Mouse (Mus musculus) lung, embryonic 16.5 days (tissue): ENCODE measurements at regions not wholly inside any gene's neighbourhood (a gene's known extent, or its start where the extent isn't known, plus 50 kb on each side); places are given as distances from the start of the nearest gene placed in this dataset.

Experiments used
- ATAC-seq: fragments of 200-750 bp; cut with Nextera tagmentation; 2 replicates; pipeline ENCODE4 v1.8.0; 2017; ENCODE audit warnings: low read depth, mild to moderate bottlenecking, moderate library complexity
- H3K27ac ChIP-seq: fragments of 300-500 bp; sonication (generic); 2 replicates; pipeline ENCODE4 v1.5.1; 2014; ENCODE audit warnings: mild to moderate bottlenecking, control low read depth, low read length
- H3K27me3 ChIP-seq: fragments of 300-500 bp; sonication (generic); 2 replicates; pipeline ENCODE4 v1.6.1; 2014; ENCODE audit warnings: low read depth, low read length, mixed read lengths; ENCODE audit not compliant: control insufficient read depth, insufficient read depth
- H3K36me3 ChIP-seq: fragments of 300-500 bp; sonication (generic); 2 replicates; pipeline ENCODE4 v1.6.1; 2014; ENCODE audit warnings: low read length; ENCODE audit not compliant: control insufficient read depth, insufficient read depth
- H3K4me1 ChIP-seq: fragments of 300-500 bp; sonication (generic); replicated peaks from 2 replicates; pipeline ENCODE4 v1.6.1; 2014; ENCODE audit warnings: low read length, mixed read lengths; ENCODE audit not compliant: control insufficient read depth, insufficient read depth
- H3K4me2 ChIP-seq: fragments of 300-500 bp; sonication (generic); 2 replicates; pipeline ENCODE4 v1.6.1; 2014; ENCODE audit warnings: low read depth, low read length, control low read depth
- H3K4me3 ChIP-seq: fragments of 300-500 bp; sonication (generic); 2 replicates; pipeline ENCODE4 v1.5.1; 2014; ENCODE audit warnings: mild to moderate bottlenecking, low read length, control low read depth
- H3K9ac ChIP-seq: fragments of 300-500 bp; sonication (generic); 2 replicates; pipeline ENCODE4 v1.6.1; 2014; ENCODE audit warnings: low read length, control low read depth
- H3K9me3 ChIP-seq: fragments of 300-500 bp; sonication (generic); 2 replicates; pipeline ENCODE4 v1.6.1; 2016; ENCODE audit warnings: low read length; ENCODE audit not compliant: control insufficient read depth
- WGBS: fragments of 180-500 bp; shearing (Covaris S2); extraction: QIAGEN DNeasy Blood & Tissue Kit; methylation state at CpG from one replicate; pipeline ENCODE4 v1.1.7; 2014; 5-methylcytosine and 5-hydroxymethylcytosine counted together

- WGBS, result 77% methylated on average over 9 of the region's 9 CpGs
Measured at GRCm38 (mm10) chr5:49813335-49813734, 245.5 kb downstream of the Adgra3 start.

GRCm38 (mm10) chr5:49788494-49789160 is 263.9 kb upstream of the Kcnip4 start:
- Histone ChIP-seq H3K9ac (no peak overlapping the region), H3K4me2 (no peak overlapping the region), H3K9me3 (no peaks in the 10 kb centered on the region), H3K4me3 (no peak overlapping the region), H3K4me1 (no peaks in the 10 kb centered on the region), H3K36me3 (no peaks in the 10 kb centered on the region), H3K27ac (no peak overlapping the region), H3K27me3 (no peaks in the 10 kb centered on the region)
- WGBS, result 68% methylated on average over 11 of the region's 11 CpGs
- peak; percentile 36; the same call in 1 of the 2 replicates for ATAC-seq

More at GRCm38 (mm10) chr5:49813335-49813734, 245.5 kb downstream of the Adgra3 start:
- no peaks in the 10 kb centered on the region for H3K27me3 ChIP-seq
- no peak overlapping the region for H3K4me3 ChIP-seq
- no peak overlapping the region for H3K9ac ChIP-seq
- H3K9me3 ChIP-seq, result no peaks in the 10 kb centered on the region
- ATAC-seq, result no peak
- no peaks in the 10 kb centered on the region for H3K4me1 ChIP-seq
- H3K36me3 ChIP-seq, result no peaks in the 10 kb centered on the region
- H3K4me2 ChIP-seq, result no peak overlapping the region
- no peak overlapping the region for H3K27ac ChIP-seq

GRCm38 (mm10) chr5:49783728-49784127 is 259.0 kb upstream of the Kcnip4 start:
- Histone ChIP-seq H3K4me1 (no peaks in the 10 kb centered on the region), H3K36me3 (no peaks in the 10 kb centered on the region), H3K9me3 (no peaks in the 10 kb centered on the region), H3K27ac (no peak overlapping the region), H3K4me2 (no peak overlapping the region), H3K9ac (no peak overlapping the region), H3K27me3 (no peaks in the 10 kb centered on the region), H3K4me3 (no peak overlapping the region)
- 71% methylated on average over 3 of the region's 3 CpGs for WGBS
- no peak for ATAC-seq

- no peak for ATAC-seq
- Histone ChIP-seq H3K9ac (no peak overlapping the region), H3K4me1 (no peaks in the 10 kb centered on the region), H3K9me3 (no peaks in the 10 kb centered on the region), H3K4me3 (no peak overlapping the region), H3K27me3 (no peaks in the 10 kb centered on the region), H3K27ac (no peak overlapping the region), H3K4me2 (no peak overlapping the region), H3K36me3 (no peaks in the 10 kb centered on the region)
- 51% methylated on average over 4 of the region's 4 CpGs for WGBS
Measured at GRCm38 (mm10) chr5:49761054-49761453, 236.3 kb upstream of the Kcnip4 start.

- Histone ChIP-seq H3K4me3 (no peak overlapping the region), H3K4me1 (no peaks in the 10 kb centered on the region), H3K27ac (no peak overlapping the region), H3K36me3 (no peaks in the 10 kb centered on the region), H3K9ac (no peak overlapping the region), H3K27me3 (no peaks in the 10 kb centered on the region), H3K4me2 (no peak overlapping the region), H3K9me3 (no peaks in the 10 kb centered on the region)
- WGBS, result 78% methylated on average over 1 of the region's 1 CpGs
- no peak for ATAC-seq
Measured at GRCm38 (mm10) chr5:49755531-49755930, 230.8 kb upstream of the Kcnip4 start.

GRCm38 (mm10) chr5:49712607-49713006 is 187.9 kb upstream of the Kcnip4 start:
- no peak overlapping the region for H3K9ac ChIP-seq
- H3K27me3 ChIP-seq, result no peaks in the 10 kb centered on the region
- H3K9me3 ChIP-seq, result no peaks in the 10 kb centered on the region
- H3K36me3 ChIP-seq, result no peaks in the 10 kb centered on the region
- H3K27ac ChIP-seq, result no peak overlapping the region
- H3K4me3 ChIP-seq, result no peak overlapping the region
- no peak for ATAC-seq
- H3K4me1 ChIP-seq, result no peaks in the 10 kb centered on the region
- 54% methylated on average over 1 of the region's 1 CpGs for WGBS
- no peak overlapping the region for H3K4me2 ChIP-seq

GRCm38 (mm10) chr5:49682156-49682555 is 157.4 kb upstream of the Kcnip4 start:
- no peaks in the 10 kb centered on the region for H3K4me1 ChIP-seq
- no peak overlapping the region for H3K27ac ChIP-seq
- H3K4me2 ChIP-seq, result no peak overlapping the region
- H3K4me3 ChIP-seq, result no peak overlapping the region
- H3K9ac ChIP-seq, result no peak overlapping the region
- no peak for ATAC-seq
- no peaks in the 10 kb centered on the region for H3K36me3 ChIP-seq
- no peaks in the 10 kb centered on the region for H3K27me3 ChIP-seq
- 83% methylated on average over 4 of the region's 4 CpGs for WGBS
- H3K9me3 ChIP-seq, result no peaks in the 10 kb centered on the region

- WGBS, result 46% methylated on average over 2 of the region's 2 CpGs
Measured at GRCm38 (mm10) chr5:49681514-49681913, 156.8 kb upstream of the Kcnip4 start.

GRCm38 (mm10) chr5:49675885-49676284 is 151.2 kb upstream of the Kcnip4 start:
- Histone ChIP-seq H3K9me3 (no peaks in the 10 kb centered on the region), H3K36me3 (no peaks in the 10 kb centered on the region), H3K27me3 (no peaks in the 10 kb centered on the region), H3K27ac (no peak overlapping the region), H3K4me3 (no peak overlapping the region), H3K9ac (no peak overlapping the region), H3K4me2 (no peak overlapping the region), H3K4me1 (no peaks in the 10 kb centered on the region)
- no peak for ATAC-seq
- 61% methylated on average over 2 of the region's 2 CpGs for WGBS

More at GRCm38 (mm10) chr5:49681514-49681913, 156.8 kb upstream of the Kcnip4 start:
- Histone ChIP-seq H3K27me3 (no peaks in the 10 kb centered on the region), H3K27ac (no peak overlapping the region), H3K9ac (no peak overlapping the region), H3K9me3 (no peaks in the 10 kb centered on the region), H3K4me2 (no peak overlapping the region), H3K4me1 (no peaks in the 10 kb centered on the region), H3K36me3 (no peaks in the 10 kb centered on the region), H3K4me3 (no peak overlapping the region)
- ATAC-seq, result no peak

GRCm38 (mm10) chr5:49665196-49665595 is 140.5 kb upstream of the Kcnip4 start:
- ATAC-seq, result no peak
- Histone ChIP-seq H3K4me3 (no peak overlapping the region), H3K36me3 (no peaks in the 10 kb centered on the region), H3K4me2 (no peak overlapping the region), H3K4me1 (no peaks in the 10 kb centered on the region), H3K9ac (no peak overlapping the region), H3K9me3 (no peaks in the 10 kb centered on the region), H3K27ac (no peak overlapping the region), H3K27me3 (no peaks in the 10 kb centered on the region)
